Mouse (Mus musculus) left cerebral cortex, postnatal 4 days (tissue): ENCODE results near the gene Fgd5. TPM values are rescaled to one million over a fixed set of nuclear protein-coding genes. Genes with fewer than 3 reads are reported as not detected.
"Not testable (repeated sequence)": the region's sequence is repeated elsewhere in the genome, so short reads cannot be mapped to it uniquely, and the experiment has no call there.

Experiments
- DNase-seq: peaks from one replicate; pipeline ENCODE4 v3.0.0-alpha.2; 2022
- intact Hi-C: fragments of 180-260 bp; cut with DNase I; formaldehyde crosslinking; loops from one replicate; pipeline ENCODE4 v1.15.1; 2025
- total RNA-seq, 2 experiments: library from RNA; stranded (reverse); gene quantifications; 2 replicates each; pipeline ENCODE4 v1.2.3; 2021

Fgd5 gene
- total RNA-seq: 1 to 10 TPM; 7.5 to 7.9 TPM

DNA sequence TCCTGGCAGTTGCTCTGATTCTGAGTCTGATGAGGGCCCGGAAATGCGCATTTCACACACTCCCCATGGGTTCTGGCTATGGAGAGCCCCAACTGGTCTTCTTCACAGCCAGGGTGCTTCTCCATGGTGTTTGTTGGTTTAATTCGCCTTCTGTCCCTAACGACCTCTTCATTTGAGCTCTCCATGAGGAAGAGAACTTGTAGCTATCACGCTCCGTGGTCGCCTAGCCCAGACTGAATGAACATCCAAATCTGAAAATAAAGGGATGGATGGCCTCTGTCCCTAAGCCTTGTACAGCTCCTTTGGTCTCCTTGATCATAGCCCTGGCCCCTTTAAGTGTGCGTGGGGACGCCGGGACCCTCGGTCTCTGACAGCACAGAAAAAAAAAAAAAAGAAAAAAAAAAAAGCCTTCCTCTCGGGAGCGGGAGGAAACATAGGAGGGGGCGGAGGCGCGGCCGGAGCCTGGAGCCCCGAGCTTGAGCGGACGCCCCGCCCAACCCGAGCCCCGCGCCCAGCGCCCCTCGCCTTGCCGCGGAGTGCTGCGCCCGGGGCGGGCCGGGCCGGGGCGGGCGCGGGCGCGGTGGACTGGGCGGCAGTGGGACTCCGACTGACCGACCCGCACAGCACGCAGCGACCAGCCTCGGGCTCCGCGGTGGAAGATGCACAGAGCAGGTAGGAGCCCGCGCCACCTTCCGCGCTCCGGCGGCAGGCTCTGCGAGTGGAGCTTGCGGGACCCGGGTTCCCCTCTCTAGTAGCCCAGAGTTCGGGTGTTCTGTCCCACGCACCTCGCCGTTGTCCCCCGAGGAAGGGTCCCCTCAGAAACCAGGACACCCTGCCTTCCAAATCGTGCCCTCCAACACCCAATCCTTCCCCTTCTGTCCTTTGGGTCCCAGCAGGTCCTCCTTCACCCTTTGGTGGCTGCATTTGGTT, at the start of gene Fgd5:
Gene Fgd5 (plus strand): TSS at position 508 of the 930 bp plus-strand sequence.
- intact Hi-C loops: no loop called here
- peak; percentile 21 for DNase-seq

DNA sequence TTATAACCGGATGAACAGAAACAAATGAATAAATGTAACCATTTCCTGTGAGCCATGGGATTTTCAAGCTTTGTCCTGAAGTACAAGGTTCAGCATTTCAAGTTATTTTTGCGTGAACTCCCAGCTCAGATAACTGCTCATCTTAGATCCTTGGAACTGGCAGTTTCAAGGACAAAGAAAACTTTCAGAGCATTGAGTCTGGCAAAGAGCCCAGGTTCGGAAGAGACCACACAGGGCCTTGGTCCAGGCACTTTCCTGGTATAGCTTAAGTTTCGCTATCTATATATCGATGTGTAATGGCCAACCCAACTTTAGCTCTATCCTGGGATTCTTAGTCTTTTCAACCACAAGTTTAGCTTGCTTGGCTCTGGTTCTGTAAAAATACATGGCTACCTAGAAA, 47.4 kb upstream of the Fgd5 start:
- intact Hi-C loops: no loop called here

DNA sequence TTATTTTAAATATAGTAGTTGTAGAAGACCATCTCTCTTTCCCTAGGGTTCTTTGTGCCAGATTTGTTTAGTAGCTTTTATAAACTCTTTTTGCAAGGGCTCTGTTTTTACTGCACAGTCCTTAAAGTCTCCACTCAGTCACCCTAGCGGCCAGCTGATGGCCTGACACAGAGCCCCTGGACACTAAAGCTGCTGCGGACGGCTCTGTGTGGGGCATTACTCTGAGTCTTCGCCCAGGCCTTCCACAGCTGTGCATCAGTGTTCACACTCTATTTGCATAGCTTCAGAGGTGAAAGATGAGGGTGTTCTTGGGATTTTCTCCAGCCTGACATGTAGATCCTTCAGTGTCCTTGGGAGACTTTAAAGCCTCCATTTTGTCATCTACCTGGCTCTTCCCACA, 40.2 kb upstream of the Fgd5 start:
- intact Hi-C loops: no loop called here
- no peak for DNase-seq

More for the DNA sequence above, 47.4 kb upstream of the Fgd5 start:
- DNase-seq: no peak

DNA sequence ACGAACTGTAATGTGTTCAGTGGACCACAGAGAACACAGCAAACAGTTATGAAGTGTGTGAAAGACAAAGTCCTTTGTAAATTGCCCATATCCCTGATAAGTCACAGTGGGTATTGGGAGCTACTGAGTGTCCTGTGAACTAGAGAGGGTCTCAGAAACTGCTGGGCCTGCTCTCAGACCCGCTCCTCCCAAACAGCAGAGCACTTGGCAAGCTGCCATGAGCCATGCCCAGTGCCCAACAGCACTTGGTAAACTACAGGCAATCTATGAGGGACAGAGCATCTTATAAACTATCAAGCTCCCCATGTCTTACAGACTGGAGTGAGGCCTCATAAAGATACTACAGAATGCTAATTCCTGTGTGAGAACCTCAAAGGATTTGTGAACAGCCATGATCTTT, 30.3 kb upstream of the Fgd5 start:
- peak; percentile 64 for DNase-seq
- intact Hi-C loops: no loop called here

DNA sequence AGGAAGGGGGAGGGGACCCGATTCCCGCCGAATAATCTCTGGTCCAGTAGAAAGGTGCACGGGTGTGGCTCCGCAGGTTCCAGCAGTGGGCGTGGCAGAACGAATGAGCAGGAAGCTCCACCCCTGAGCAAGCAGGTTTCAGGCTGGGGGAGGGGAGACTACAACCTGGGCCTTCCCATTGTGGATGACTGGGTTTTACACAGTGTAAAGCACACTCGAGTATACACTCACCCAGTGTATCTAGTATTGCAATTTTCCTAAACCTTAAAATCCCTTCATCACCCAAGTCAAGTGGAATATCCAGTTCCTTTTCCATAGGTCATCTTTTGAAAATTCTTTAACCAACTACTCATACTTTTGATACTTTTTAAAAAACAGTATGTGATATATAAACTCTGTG, 20.7 kb upstream of the Fgd5 start:
- intact Hi-C loops, DNase-seq: not testable (repeated sequence)

DNA sequence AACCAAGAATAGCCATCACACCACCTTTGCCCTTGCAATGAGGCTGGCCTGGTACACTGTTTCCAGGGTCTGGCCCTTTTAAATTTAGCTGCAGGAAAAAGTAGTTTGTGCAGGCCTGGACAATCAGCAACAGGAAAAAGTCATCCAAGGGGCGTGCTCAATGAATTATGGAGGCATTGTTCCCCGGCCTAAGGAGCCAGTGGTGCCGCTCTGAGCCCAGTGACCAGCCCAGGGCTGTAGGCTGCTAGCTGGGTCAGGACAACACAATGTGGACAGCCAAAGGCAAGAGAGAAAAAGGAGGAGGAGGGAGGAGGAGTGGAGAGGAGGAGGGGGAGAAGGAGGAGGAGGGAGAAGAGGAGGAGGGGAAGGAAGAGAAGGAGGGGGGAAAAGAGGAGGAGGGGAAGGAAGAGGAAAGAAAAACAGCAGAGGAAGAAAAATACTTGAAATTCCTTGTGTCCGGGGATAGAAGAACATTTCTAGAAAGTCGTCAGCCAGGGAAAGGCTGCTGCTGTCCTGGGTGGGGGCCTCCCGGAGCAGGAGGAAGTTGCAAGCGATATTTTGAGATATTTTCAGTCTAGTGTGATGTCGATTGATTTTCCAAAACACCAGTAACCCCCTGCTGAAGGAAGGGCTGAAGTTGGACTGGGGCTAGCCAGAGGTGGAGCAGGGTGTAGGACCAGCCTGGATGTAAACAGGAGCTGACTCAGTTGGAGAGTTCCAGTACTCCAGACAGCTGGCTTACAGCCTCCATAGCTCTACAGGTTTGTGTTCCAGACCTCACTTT, 18.5 kb upstream of the Fgd5 start:
- intact Hi-C loops: no loop called here

DNA sequence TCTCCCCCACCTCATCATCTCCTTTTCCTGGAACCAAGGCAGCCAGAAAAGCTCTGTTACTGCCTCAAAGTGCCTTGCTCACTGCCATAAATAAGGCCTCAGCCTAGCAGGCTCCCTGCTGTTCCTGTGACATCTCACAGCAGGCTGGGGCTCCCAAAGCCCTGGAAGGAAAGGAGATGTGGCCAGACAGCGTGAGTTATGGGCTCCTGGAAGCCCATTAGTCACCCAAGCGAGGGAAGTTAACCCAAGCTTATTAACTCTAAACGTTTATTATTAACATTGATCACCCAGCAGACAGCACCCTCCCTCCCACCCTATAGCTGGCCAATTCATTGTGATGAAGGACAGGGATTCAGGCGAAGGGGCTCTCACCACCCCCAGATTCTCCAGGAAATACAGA, 15.2 kb upstream of the Fgd5 start:
- DNase-seq: no peak

More for the DNA sequence above, 18.5 kb upstream of the Fgd5 start:
- DNase-seq: no peak

DNA sequence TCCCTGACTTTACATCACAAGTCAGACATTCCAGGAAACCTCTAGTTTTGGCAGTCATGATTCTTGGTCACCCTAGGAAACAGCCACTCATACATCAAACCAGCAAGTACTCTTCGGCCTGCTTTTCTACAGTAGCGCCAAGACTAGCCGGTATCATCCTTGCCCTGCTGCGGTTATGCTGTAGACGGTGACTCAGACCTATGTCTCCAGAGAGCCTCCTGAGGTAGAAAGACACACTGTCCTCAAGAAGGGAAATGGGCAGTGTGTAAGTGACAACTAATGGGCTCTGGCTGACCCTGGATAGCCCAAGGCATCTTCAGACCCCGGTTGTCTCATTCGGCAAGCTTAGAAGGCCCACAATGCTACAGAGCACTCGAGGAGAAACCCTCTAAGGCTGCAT, 13.6 kb upstream of the Fgd5 start:
- DNase-seq: no peak
- intact Hi-C loops: no loop called here

More for the DNA sequence above, 15.2 kb upstream of the Fgd5 start:
- intact Hi-C loops: no loop called here

DNA sequence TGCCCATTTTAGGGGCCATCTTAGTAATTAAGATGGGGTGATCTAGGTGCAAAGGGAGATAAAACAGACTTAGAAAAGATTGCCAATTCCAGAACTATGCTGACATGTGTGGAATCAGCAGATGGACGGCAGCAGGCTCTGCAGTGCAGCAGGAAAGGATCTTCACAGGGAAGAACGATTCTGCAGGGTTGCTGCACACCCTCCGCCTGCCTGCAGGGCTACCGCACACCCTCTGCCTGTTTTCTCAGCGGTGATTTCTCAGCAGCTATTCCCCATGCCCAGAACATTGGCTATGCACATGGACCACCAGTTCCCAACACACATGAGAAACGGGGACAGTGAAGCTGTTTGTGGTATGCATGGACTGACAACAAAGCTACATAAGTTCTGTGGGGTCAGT, 12.7 kb upstream of the Fgd5 start:
- DNase-seq: no peak
- intact Hi-C loops: no loop called here

DNA sequence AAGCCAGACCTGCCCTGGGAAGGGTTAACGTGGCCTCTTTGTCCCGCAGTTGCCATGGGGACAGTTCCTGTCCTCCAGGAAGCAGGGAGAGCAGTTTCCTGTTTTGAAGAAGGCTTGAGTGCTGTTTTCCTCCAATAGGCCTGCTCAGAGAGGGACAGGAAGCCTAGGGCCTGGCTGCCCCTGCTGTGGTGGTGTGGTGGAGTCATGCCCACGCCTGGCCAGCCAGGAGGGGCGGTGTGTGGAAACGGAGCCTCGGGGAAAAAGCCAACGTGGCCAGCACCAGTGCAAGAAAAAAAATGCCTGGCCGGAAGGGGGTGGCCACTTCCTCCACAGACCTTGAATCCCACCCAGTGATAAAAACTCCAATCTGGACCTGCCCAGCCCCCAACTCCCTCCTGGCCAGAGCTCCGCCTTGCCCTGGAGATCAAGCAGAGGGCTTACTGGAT, 6.5 kb upstream of the Fgd5 start:
- no peak for DNase-seq
- intact Hi-C loops: no loop called here

DNA sequence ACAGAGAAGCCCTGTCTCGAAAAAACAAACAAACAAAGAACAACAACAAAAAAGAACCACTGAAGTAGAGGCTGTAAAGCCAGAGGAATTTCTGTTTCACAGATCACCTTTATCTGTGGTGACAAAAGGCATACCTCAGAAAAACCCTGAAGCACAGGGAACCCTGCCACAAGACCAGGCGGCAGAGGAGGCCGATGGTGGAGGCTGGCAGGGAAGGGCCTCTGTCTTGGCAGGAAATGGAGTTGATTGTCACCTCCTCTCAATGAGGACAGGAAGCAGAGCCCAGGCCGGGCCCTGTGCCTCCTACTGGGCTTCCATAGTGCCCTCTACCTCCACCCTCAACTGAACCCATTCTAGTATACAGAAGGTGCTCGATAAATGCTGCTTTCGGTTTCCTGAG, 4.7 kb upstream of the Fgd5 start:
- no peak for DNase-seq
- intact Hi-C loops: no loop called here

DNA sequence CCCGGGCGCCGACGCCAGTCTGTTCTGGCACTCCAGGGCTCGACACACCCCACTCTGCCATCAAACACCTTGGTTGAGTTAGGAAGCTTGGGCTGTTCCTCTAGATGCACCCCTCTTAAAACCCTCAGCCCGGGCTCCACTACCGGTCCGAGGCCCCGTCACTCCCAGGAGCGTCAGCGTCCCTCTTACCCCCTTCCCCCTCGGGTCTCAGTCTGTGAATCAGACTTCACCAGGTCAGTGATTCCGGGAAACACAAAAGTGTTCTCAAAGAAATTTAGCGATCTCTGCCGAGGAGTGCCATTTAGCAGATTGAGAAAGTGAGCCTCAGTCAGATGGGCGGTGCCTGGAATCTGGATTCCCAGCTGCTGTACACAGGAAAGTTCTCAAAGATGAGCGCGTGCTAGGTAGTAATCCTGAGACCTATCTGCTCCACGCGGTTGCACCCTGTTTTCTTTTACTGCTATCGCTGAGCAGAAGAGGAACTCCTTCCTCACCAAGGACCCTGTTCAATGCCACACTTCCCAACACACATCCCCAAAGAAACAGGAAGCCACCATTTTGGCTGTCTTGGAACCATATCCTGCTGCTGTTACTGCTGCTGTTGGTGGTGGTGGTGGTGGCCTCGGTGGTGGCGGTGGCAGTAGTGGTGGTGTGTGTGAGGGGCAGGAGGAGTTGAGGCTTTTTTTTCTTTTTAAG, 771 bp downstream of the Fgd5 start:
- intact Hi-C loops: no loop called here
- DNase-seq: no peak

DNA sequence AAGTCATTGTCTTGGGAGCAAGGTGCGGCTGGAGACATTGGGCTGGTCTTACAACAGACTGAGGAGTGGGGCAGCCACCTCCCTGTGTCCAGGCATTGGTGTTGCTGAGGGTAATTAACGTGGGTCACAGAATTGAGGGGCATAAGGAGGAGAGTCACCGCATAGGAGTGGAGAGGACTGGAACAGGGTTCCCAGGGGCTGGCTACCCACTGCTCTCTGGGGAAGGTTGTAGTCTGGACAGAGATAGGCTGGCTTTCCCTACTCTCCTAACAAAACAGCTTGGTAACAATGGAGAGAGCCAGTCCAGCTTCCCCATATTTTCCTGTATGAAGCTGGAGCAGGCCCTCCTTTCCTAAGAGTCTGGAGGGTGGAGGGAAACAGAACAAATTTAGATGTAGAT, 1.3 kb downstream of the Fgd5 start:
- intact Hi-C loops: no loop called here
- no peak for DNase-seq

DNA sequence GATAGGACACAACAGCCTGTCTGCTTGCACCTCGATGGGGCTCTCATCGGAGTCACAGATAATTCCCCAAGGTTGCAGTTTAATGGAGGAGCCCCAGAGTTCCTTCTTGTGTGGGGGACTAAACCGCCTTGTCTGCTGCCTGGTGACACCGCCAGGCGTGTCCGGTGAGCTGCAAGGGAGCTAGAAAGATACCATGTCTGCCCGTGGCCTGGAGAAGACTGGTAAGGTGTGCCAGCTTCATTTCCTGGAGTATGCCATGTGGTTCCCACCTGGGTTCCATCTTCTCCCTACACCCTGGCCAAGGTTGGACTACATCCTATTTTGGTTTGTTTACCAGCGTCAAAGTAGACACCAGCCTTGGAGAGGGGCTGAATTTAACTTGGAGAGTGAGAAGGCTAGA, 11.4 kb downstream of the Fgd5 start:
- intact Hi-C loops: no loop called here
- DNase-seq: no peak

DNA sequence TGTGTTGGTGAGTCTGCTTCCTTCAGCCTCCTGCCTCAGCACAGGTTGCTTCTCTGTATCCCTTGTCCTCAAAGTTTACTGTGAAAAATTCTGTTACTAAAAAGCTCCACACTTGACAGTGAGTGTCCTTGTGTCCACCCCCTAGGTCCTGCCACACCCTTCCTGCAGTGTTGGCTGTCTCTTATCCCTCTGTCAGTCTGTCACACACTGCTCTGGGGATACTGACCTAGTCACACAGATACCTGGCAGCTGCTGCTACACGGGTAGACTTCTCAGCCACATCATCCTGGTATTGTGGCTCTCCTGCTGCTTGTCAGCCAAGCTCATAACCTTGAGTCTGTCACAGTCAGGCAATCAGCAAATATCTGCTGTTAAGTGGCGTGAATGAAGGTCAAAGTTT, 14.1 kb downstream of the Fgd5 start:
- no peak for DNase-seq
- intact Hi-C loops: no loop called here

DNA sequence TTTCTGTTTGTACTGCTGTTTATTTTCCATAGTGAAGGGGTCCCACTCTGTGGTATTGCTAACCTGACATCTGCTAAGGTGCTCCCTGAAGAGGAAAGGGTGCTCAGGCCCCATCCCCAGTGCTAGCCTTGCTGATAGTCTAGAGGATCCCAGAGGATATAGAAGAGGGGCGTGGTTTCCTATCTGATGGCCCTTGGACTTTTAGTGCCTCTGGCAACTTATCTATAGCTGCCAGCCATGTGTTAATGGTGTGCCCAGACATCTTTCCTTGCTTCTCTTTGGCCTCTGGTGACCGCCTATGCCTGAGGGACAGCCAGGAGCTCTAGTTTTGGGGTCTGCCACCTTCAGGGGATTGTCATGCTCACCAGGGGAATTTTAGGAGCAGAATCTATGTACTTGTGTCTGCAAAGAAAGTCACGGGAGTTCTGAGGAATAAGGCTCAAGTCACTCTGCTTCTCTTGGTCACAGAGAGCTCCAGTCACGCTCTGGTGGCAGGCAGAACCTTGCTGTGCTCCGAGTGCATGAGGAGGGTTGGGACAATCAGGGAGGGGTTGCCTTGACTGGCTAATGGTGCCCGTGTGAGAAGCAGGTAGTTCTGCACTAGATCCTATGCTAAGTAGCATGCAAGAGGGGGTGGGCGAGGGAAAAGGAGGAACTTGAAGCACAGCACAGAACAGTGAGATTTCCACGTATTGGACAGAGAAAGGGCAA, 15.3 kb downstream of the Fgd5 start:
- DNase-seq: no peak
- intact Hi-C loops: no loop called here

DNA sequence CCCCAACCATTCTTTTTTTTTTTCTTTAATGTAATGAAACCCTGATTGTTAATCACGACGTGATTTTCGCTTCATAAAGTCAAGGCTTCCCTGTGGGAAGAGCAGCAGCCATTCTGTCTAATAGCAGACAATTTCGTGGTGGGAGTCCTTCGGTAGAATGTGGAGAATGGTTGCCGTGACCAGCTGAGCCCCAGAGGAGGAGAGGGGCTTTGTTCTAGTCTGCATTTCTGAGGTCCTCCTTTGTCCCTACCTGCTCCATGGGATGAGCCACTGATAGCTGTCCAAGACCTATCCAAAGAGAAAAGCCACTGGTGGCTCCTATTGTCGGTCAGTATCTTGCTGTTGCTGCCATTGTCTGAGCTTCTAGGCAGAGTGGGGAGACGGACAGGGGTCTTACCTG, 17.4 kb downstream of the Fgd5 start:
- no peak for DNase-seq
- intact Hi-C loops: no loop called here

DNA sequence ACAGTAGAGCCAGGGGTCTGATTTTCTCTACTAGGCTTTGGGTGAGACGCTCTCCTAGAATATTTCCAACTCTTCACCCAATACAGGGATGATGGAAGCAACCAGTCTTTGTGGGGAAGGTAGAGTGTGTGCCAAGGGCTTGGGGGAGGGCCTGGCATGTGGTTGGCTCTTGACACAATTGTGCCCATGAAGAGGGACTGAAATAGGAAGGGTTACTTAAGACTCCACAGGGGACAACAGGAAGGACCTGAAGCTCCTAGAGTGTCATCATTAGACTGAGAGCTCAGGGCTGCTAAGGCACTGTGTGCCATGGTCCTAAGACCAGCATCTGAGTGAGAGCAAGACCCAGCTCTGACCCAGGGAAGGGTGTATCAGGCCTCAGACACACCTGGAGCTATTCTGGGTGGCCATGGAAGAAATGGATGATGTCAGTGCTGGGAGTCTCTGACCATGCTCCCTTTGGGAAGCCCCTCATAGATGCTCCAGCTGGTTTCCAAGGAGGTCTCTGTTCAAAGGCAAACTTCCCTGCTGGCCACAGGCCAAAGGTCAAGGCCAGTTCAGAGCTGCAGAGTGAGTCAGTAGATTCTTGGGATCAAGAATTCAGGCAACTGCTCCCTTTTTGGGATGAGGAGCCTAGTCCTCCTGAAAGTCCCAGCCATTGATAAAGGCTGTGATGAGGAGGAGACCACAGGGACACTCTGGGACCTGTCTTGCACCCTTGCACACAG, 24.0 kb downstream of the Fgd5 start:
- intact Hi-C loops: no loop called here
- DNase-seq: no peak

DNA sequence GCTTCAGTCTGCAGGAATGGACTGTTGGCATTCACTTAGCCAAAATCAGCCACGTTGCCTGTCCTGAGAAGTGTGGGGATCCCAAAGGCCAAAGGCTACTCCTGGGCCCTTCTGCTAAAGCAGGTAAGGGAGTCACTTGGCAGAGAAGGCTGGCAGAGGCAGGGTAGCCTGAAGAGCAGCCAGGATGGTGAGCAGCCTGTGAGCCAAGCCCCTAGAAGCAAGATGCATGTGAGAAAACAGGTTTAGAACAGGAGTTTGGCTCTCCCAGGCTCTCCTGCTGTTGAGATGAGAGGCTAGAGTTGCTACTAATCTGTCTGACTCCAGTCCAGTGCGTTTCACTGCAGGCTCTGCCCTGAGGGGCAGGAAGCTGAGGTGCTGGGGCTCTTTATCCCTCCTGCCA, 25.0 kb downstream of the Fgd5 start:
- no peak for DNase-seq
- intact Hi-C loops: no loop called here
